Comparison of ENCODE assay signal across 8 mouse cellular contexts in genomic region chr2:122301921-122302573, GRCm38 (mm10). TPM values are rescaled to one million over a fixed set of nuclear protein-coding genes. Genes with fewer than 3 reads are reported as not detected.
DNase-seq lines count a peak whose midpoint lies in the region; ATAC-seq and TF ChIP-seq lines count a peak whose summit lies in the region.

No protein-coding gene starts in this region.

- H3K4me3 ChIP-seq in lung, embryonic 14.5 days (ENCODE audit: low read depth, low read length) = peak overlapping the region; percentile 34
- H3K4me3 ChIP-seq in forebrain, embryonic 12.5 days (replicated peaks) = peak overlapping the region; percentile 40
- peak overlapping the region; percentile 43 for H3K4me3 ChIP-seq in limb, embryonic 13.5 days
- H3K4me3 ChIP-seq in small intestine, adult 2 months (ENCODE audit: low read depth, low read length) = peak overlapping the region; percentile 62

- no peak overlapping the region for H3K27ac ChIP-seq in lung, embryonic 14.5 days (ENCODE audit: low read depth)
- H3K27ac ChIP-seq in forebrain, embryonic 12.5 days = no peak overlapping the region
- H3K27ac ChIP-seq in limb, embryonic 13.5 days = no peak overlapping the region
- H3K27ac ChIP-seq in small intestine, adult 2 months (ENCODE audit: insufficient read depth, low read depth, low read length) = no peak overlapping the region

- no peak for DNase-seq in lung, embryonic 14.5 days
- DNase-seq in lung, postnatal 14 days = no peak
- DNase-seq in frontal cortex, postnatal 36 days (ENCODE audit: low spot score in 2 of 2) = no peak
- DNase-seq in frontal cortex, adult 2 months (ENCODE audit: extremely low spot score in 1 of 2, low spot score in 1 of 2) = no peak
- DNase-seq in adrenal gland, postnatal 25 days = no peak

- no peak for TF ChIP-seq CTCF in lung, embryonic 14.5 days (IDR thresholded peaks at IDR 0.05; ENCODE audit: low read depth)
- no peak for TF ChIP-seq CTCF in small intestine, adult 2 months (IDR thresholded peaks at IDR 0.05; ENCODE audit: extremely low read depth, insufficient read length, insufficient replicate concordance, low read depth, low read length)

- ATAC-seq in lung, embryonic 14.5 days (ENCODE audit: insufficient read depth) = no peak
- no peak for ATAC-seq in forebrain, embryonic 12.5 days (ENCODE audit: low FRiP score)
- ATAC-seq in limb, embryonic 13.5 days (ENCODE audit: low FRiP score, low read depth) = no peak

- TF ChIP-seq POLR2A in small intestine, adult 2 months (IDR thresholded peaks at IDR 0.05; ENCODE audit: low read depth, low read length) = no peak

- peak overlapping the region; percentile 61 for H3K4me2 ChIP-seq in lung, embryonic 14.5 days
- peak overlapping the region; percentile 82 for H3K4me2 ChIP-seq in forebrain, embryonic 12.5 days
- peak overlapping the region; percentile 78 for H3K4me2 ChIP-seq in limb, embryonic 13.5 days (replicated peaks)

- H3K27me3 ChIP-seq in lung, embryonic 14.5 days (ENCODE audit: insufficient read depth, low read length) = peaks cover 55% of the 10 kb centered on the region
- peaks cover 99% of the 10 kb centered on the region for H3K27me3 ChIP-seq in forebrain, embryonic 12.5 days
- peaks cover 97% of the 10 kb centered on the region for H3K27me3 ChIP-seq in limb, embryonic 13.5 days
- H3K27me3 ChIP-seq in small intestine, adult 2 months (ENCODE audit: control insufficient read depth, insufficient read depth, low read length) = peaks cover 18% of the 10 kb centered on the region

- 9% methylated on average over 23 of the region's 23 CpGs for WGBS in lung, embryonic 14.5 days
- 5% methylated on average over 23 of the region's 23 CpGs for WGBS in forebrain, embryonic 12.5 days
- 7% methylated on average over 23 of the region's 23 CpGs for WGBS in limb, embryonic 13.5 days
- WGBS in small intestine, adult 2 months = 38% methylated on average over 23 of the region's 23 CpGs

- no peaks in the 10 kb centered on the region for H3K9me3 ChIP-seq in lung, embryonic 14.5 days (ENCODE audit: low read depth, low read length)
- H3K9me3 ChIP-seq in forebrain, embryonic 12.5 days = no peaks in the 10 kb centered on the region
- no peaks in the 10 kb centered on the region for H3K9me3 ChIP-seq in limb, embryonic 13.5 days

- H3K36me3 ChIP-seq in lung, embryonic 14.5 days (ENCODE audit: insufficient read depth) = no peaks in the 10 kb centered on the region
- H3K36me3 ChIP-seq in forebrain, embryonic 12.5 days (replicated peaks) = no peaks in the 10 kb centered on the region
- H3K36me3 ChIP-seq in limb, embryonic 13.5 days = no peaks in the 10 kb centered on the region
- H3K36me3 ChIP-seq in small intestine, adult 2 months (ENCODE audit: control insufficient read depth, insufficient read depth, low read length) = no peaks in the 10 kb centered on the region

- no peak overlapping the region for H3K9ac ChIP-seq in lung, embryonic 14.5 days
- H3K9ac ChIP-seq in forebrain, embryonic 12.5 days = 0 out of 2 replicates have a peak overlapping the region, but pooled peaks have one; percentile 45
- 0 out of 2 replicates have a peak overlapping the region, but pooled peaks have one; percentile 25 for H3K9ac ChIP-seq in limb, embryonic 13.5 days

- H3K4me1 ChIP-seq in lung, embryonic 14.5 days (ENCODE audit: insufficient read depth) = 0 out of 2 replicates have a peak, but pooled peaks cover 6% of the 10 kb centered on the region
- H3K4me1 ChIP-seq in forebrain, embryonic 12.5 days = peaks cover 41% of the 10 kb centered on the region
- H3K4me1 ChIP-seq in limb, embryonic 13.5 days = peaks cover 37% of the 10 kb centered on the region
- peaks cover 12% of the 10 kb centered on the region for H3K4me1 ChIP-seq in small intestine, adult 2 months (ENCODE audit: control insufficient read depth, insufficient read depth, insufficient read length, low read length)

RNA-seq across cellular contexts. Expression of gene Duoxa2, which starts 3.3 kb away (rescaled TPM):
- polyA plus RNA-seq in lung, embryonic 14.5 days (2014; fragmentation: Nextera tagmentation; extraction: Ambion mirVana) = 0.11 TPM in 1 of 2 replicates, not detected in the other
- not detected in 2 replicates for polyA plus RNA-seq in forebrain, embryonic 12.5 days (2016; fragmentation: Nextera tagmentation; extraction: Ambion mirVana)
- 0.20 and 0.26 TPM in 2 replicates for polyA plus RNA-seq in limb, embryonic 13.5 days (2015; fragmentation: Nextera tagmentation; extraction: Ambion mirVana)
- 33.7 and 324 TPM in 2 replicates for polyA plus RNA-seq in small intestine, adult 2 months (2012; rRNA removed)
- 0.23 TPM in 1 of 2 replicates, not detected in the other for polyA plus RNA-seq in frontal cortex, adult 2 months (2012; rRNA removed)
- total RNA-seq in adrenal gland, postnatal 25 days (2021) = not detected in 2 replicates

RNA-seq across cellular contexts. Expression of gene Duox2, which starts 3.8 kb away (rescaled TPM):
- 0.07 TPM in 1 of 2 replicates, not detected in the other for polyA plus RNA-seq in lung, embryonic 14.5 days (2014; fragmentation: Nextera tagmentation; extraction: Ambion mirVana)
- not detected in 2 replicates for polyA plus RNA-seq in forebrain, embryonic 12.5 days (2016; fragmentation: Nextera tagmentation; extraction: Ambion mirVana)
- 0.03 and 0.08 TPM in 2 replicates for polyA plus RNA-seq in limb, embryonic 13.5 days (2015; fragmentation: Nextera tagmentation; extraction: Ambion mirVana)
- polyA plus RNA-seq in small intestine, adult 2 months (2012; rRNA removed) = 13.5 and 133 TPM in 2 replicates
- polyA plus RNA-seq in frontal cortex, adult 2 months (2012; rRNA removed) = 0.88 and 1.1 TPM in 2 replicates
- total RNA-seq in adrenal gland, postnatal 25 days (2021) = 0.19 TPM in 1 of 2 replicates, not detected in the other

RNA-seq across cellular contexts. Expression of gene Duoxa1, which starts 11.5 kb away (rescaled TPM):
- not detected in 2 replicates for polyA plus RNA-seq in lung, embryonic 14.5 days (2014; fragmentation: Nextera tagmentation; extraction: Ambion mirVana)
- 0.17 TPM in 1 of 2 replicates, not detected in the other for polyA plus RNA-seq in forebrain, embryonic 12.5 days (2016; fragmentation: Nextera tagmentation; extraction: Ambion mirVana)
- 1.7 and 3.5 TPM in 2 replicates for polyA plus RNA-seq in limb, embryonic 13.5 days (2015; fragmentation: Nextera tagmentation; extraction: Ambion mirVana)
- polyA plus RNA-seq in small intestine, adult 2 months (2012; rRNA removed) = 0.08 and 0.66 TPM in 2 replicates
- polyA plus RNA-seq in frontal cortex, adult 2 months (2012; rRNA removed) = 0.15 TPM in 1 of 2 replicates, not detected in the other
- total RNA-seq in adrenal gland, postnatal 25 days (2021) = not detected in 2 replicates

RNA-seq across cellular contexts. Expression of gene Duox1, which starts 13.4 kb away (rescaled TPM):
- not detected in 2 replicates for polyA plus RNA-seq in lung, embryonic 14.5 days (2014; fragmentation: Nextera tagmentation; extraction: Ambion mirVana)
- 0.04 and 0.08 TPM in 2 replicates for polyA plus RNA-seq in forebrain, embryonic 12.5 days (2016; fragmentation: Nextera tagmentation; extraction: Ambion mirVana)
- polyA plus RNA-seq in limb, embryonic 13.5 days (2015; fragmentation: Nextera tagmentation; extraction: Ambion mirVana) = 0.74 and 0.87 TPM in 2 replicates
- polyA plus RNA-seq in small intestine, adult 2 months (2012; rRNA removed) = 0.11 and 0.16 TPM in 2 replicates
- polyA plus RNA-seq in frontal cortex, adult 2 months (2012; rRNA removed) = 0.04 TPM in 1 of 2 replicates, not detected in the other
- total RNA-seq in adrenal gland, postnatal 25 days (2021) = not detected in 2 replicates

Comparison
In these comparisons a context has a peak if more than half of its experiments do, and no peak if none do; other contexts are left out.
1. RNA of gene Duoxa2, which starts 3.3 kb away (polyA plus RNA-seq): 33.7 to 324 TPM in small intestine, adult 2 months; 0.20 to 0.26 TPM in limb, embryonic 13.5 days, not detected in forebrain, embryonic 12.5 days, 0.11 TPM in lung, embryonic 14.5 days and 0.23 TPM in frontal cortex, adult 2 months; every median in the first group is over 10 times any median in the second.
2. Peak in every context shown above with its lines, with median percentiles within 50 percentile points of each other: H3K4me2 ChIP-seq and H3K4me3 ChIP-seq.